Mouse (Mus musculus): Measurements from ENCODE around the gene Actr6.

Gene Actr6

DNA sequence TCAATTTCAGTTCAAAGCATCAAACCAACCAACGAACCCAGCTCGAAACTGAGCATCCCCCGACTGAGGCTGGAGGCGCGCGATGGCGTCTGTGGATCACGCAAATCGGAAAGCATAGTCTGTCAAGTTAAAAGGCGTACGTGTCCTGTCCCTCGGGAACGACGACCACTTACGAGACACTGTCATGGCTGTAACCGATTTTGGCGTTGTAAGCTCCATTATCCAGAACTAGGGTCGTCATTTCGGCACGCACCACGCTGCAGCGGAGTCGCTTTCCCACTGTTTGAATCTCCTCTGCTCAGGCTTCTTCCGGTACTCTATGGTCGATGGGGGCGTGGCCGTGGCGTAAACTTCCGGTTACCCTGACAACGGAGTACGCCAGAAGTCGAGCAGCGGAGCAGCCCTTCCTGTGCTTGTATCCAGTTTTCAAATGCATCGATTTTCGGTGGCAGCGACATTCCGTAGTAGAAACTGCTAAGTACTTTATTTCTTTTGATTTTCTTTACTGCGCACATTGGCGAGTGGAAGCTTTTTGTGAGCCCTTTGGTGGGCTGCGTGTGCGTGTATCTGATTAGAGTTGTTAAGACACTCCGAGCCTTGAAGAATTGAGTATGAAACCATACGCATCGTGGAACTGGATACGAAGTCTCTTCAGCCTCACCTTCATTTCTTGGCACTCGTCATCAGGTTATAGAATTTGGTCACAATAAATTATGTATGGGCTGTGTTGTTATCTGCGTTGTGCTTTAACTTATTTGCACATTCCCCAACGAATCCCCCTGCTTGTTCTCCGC lies at the start of gene Actr6:
Gene Actr6, minus strand, starts transcription at position 295 of the 794 bp plus-strand sequence.
- peak; percentile 96 for DNase-seq (ENCODE audit: low read depth, low spot score)
- H3K36me3 ChIP-seq (ENCODE audit: control insufficient read depth, insufficient read depth, low read length, poor library complexity, severe bottlenecking): no peaks in the 10 kb centered on the region; the same call in 1 of the 2 replicates
- no peaks in the 10 kb centered on the region for H3K27me3 ChIP-seq (ENCODE audit: control insufficient read depth, insufficient read depth, low read length, poor library complexity, severe bottlenecking)

DNA sequence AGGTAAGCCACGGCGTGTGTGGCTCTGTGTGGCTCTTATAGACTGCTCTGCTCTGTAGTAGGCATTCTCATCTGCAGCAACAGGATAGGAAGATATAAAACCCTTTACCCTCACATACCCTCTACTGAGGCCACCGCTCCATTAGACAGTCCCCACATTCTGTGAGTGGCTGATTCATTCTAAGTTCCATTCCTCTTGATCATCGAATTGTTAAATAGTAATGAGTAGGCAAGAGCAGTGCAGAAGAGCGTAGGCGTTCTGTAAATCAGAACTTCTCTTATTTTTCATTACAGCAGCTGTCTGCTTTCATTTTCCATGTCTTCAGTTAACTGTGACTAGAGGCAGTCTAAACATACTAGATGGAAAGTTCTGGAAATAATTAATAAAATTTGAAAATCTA lies 43.9 kb upstream of the Actr6 start:
- H3K27me3 ChIP-seq (ENCODE audit: control insufficient read depth, insufficient read depth, low read length, poor library complexity, severe bottlenecking): no peaks in the 10 kb centered on the region
- DNase-seq (ENCODE audit: low read depth, low spot score): no peak
- peaks cover 6% of the 10 kb centered on the region; the same call in 1 of the 2 replicates for H3K36me3 ChIP-seq (ENCODE audit: control insufficient read depth, insufficient read depth, low read length, poor library complexity, severe bottlenecking)

DNA sequence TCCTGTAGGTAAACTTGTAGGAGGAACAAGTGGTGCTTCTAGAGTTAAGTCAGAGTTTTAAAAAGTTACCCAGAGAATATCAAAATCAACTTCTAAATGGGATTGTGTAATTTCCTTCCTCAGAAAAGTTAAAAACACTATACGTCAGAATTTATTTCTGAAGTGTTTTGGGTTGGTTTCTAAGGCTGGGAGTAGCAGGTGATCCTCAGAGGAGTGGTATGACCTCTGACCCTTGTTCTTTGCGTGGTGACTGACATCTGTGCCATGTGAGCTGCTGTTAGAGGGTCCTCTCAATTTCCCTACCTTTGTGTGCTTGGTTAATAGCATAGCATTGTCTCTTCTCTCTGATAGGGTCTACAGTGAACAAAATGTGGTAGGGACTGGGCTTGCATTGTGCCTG lies 39.8 kb upstream of the Actr6 start:
- Histone ChIP-seq H3K36me3 (ENCODE audit: control insufficient read depth, insufficient read depth, low read length, poor library complexity, severe bottlenecking) (peaks cover 6% of the 10 kb centered on the region; the same call in 1 of the 2 replicates), H3K27me3 (ENCODE audit: control insufficient read depth, insufficient read depth, low read length, poor library complexity, severe bottlenecking) (no peaks in the 10 kb centered on the region)
- DNase-seq (ENCODE audit: low read depth, low spot score): no peak

DNA sequence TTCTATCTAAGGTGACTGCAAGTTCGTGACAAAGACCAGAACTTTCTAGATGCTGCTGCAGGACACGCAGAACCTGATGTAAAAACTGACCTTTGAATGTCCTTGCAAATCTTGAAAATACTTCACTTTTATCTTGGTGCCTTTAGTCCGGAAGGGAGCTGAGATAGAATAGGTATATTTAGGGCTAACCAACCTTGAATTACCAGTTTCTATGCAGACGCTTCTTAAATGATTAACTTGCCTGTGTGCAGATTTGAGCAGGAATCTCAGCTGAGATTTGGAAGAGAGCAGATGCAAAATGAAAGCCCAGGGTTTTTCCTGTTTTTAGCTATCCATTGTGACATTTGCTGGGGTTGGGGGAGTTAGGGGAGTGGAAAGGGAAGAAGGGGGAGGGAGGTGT lies 37.0 kb upstream of the Actr6 start:
- Histone ChIP-seq H3K27me3 (ENCODE audit: control insufficient read depth, insufficient read depth, low read length, poor library complexity, severe bottlenecking) (no peaks in the 10 kb centered on the region), H3K36me3 (ENCODE audit: control insufficient read depth, insufficient read depth, low read length, poor library complexity, severe bottlenecking) (peaks cover 2% of the 10 kb centered on the region; the same call in 1 of the 2 replicates)
- no peak for DNase-seq (ENCODE audit: low read depth, low spot score)

DNA sequence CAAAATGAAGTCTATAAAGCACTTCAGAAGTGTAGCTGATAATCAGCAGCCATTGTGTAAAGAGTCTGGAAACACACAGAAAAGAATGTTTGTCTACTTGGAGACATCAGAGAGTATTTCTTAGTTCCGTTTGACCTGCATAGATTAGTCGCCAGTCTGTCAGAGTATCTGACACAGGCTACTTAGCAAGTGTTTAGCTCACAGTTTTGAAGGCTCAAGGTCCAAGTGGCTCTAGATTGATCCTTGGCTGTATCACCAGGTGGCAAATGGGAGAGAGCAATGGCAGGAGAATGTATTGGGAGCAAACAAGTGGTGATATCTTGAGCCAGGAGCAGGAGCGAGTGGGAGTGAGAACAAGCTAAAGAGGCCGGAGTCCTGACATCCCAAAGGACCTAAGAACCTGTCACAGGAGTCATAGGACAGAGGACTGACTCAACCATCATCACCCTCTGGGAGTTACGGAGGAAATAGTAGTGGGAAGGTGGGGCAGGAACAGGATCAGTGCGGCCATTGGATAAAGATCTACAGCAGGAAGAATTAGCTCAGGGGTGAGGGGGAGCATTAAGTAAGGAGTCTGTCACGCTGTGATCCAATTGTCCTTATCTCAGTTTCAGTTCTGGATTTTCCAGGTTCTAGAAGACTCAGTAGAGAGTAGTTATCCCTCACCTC lies 36.4 kb upstream of the Actr6 start:
- no peaks in the 10 kb centered on the region for H3K27me3 ChIP-seq (ENCODE audit: control insufficient read depth, insufficient read depth, low read length, poor library complexity, severe bottlenecking)
- peaks cover 2% of the 10 kb centered on the region; the same call in 1 of the 2 replicates for H3K36me3 ChIP-seq (ENCODE audit: control insufficient read depth, insufficient read depth, low read length, poor library complexity, severe bottlenecking)
- DNase-seq (ENCODE audit: low read depth, low spot score): no peak

DNA sequence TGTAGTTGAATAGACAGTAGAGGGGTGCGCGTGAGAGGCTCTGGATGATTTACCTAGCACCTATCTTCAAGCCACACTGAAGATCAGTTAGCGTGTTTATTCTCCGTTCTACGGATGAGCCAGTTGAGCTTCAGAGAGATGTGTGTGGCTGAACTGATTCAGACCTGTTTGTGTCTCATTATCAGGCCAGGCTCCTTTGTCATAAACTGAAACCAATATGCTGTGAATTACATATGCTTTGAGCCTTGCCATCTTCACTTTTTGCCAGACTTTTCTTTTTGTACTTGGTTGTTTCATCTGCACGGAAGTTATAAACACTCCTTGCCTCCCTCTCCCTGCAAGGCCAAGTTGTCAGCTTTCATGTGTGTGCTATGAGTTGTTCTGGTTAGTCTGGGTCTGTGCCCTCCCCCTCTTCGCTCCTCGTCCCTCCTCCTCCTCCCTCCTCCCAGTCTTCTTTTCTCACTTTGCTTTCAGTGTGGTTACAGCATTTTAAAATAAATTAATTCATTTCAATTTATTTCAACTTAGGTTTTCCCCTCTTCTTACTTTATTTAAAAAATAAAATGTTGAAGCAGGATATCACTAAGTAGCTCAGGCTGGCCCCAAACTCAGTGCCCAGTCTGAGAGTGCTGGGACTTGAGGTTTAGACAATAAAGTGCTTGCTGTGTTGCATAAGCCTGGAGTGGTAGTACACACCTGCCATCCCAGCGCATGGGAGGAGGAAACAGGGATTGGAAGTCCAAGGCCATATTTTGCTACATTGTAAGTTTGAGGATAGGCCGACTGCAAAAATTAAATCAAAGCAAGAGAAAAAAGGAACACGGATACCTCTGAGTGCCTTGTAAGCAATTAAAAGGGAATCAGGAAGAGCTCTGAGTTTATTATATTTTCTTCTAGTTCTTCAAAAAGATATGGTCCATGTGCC lies 34.0 kb upstream of the Actr6 start:
- Histone ChIP-seq H3K27me3 (ENCODE audit: control insufficient read depth, insufficient read depth, low read length, poor library complexity, severe bottlenecking) (no peaks in the 10 kb centered on the region), H3K36me3 (ENCODE audit: control insufficient read depth, insufficient read depth, low read length, poor library complexity, severe bottlenecking) (no peaks in the 10 kb centered on the region)
- no peak for DNase-seq (ENCODE audit: low read depth, low spot score)

DNA sequence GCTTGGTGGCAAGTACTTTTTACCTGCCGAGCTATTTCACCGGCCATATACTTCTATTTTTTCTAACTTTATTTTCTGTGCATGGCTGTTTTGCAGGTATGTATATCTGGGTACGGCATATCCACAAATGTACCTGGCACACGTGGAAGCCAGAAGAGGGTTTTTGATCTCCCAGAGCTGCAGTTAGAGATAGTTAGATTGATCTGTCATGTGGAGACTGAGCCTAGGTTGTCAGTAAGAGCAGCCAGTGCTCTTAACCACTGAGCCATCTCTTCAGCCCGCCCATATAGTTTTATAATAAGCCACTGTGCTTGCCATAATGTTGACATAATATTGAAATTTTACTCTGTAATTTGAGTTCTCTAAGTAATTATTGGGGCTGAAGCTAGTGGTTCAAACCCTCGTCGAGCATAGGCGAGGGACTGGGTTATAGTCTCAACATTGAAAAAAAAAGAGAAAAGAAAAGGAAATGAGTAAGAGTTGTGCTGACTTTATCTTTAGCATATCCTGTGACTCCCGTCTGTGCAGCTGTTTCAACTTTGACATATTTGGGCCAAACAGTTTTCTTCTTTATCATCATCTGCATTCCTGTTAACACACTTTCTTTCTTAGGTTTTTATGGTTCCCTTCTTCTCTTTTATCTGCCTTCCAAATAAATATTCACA lies 32.5 kb upstream of the Actr6 start:
- Histone ChIP-seq H3K36me3 (ENCODE audit: control insufficient read depth, insufficient read depth, low read length, poor library complexity, severe bottlenecking) (no peaks in the 10 kb centered on the region), H3K27me3 (ENCODE audit: control insufficient read depth, insufficient read depth, low read length, poor library complexity, severe bottlenecking) (no peaks in the 10 kb centered on the region)
- no peak for DNase-seq (ENCODE audit: low read depth, low spot score)

DNA sequence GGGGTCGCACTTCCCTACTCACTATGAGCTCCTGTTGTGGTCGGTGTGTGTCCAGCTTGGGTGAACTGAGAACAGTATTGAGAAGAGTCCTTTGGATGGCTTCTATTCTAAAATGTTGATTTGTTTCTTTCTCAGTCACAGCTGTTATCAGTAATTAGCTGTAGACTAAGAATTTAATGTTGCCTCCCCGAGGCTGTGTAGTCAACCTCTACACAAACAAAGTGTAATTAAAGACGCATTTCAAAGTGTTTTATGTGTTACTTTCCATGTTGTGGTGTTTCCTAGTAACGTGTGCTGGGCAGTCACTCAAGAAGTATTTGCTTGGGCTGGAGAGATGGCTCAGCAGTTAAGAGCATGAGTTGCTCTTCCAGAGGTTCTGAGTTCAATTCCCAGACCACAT lies 28.7 kb upstream of the Actr6 start:
- H3K27me3 ChIP-seq (ENCODE audit: control insufficient read depth, insufficient read depth, low read length, poor library complexity, severe bottlenecking): no peaks in the 10 kb centered on the region
- no peak for DNase-seq (ENCODE audit: low read depth, low spot score)

DNA sequence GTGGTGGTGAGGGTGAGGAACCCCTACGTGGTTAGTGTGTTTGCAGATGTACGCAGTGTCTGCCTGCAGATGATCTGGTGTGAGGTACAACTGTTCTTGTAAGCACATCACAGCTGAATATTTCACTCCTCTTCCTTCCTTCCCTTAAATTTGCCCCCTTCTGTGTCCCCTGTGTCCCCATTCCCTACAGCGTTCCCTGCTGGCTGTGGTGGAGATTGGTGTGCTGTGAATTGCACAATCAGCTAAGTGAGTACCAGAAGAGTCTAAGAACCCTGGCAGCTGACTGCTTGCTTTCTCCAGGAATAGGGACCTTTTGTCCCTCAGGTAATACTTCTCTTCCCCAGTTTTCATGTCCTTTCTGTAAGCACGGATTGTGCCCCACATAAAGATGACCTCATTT lies 23.1 kb upstream of the Actr6 start:
- DNase-seq (ENCODE audit: low read depth, low spot score): no peak
- no peaks in the 10 kb centered on the region for H3K36me3 ChIP-seq (ENCODE audit: control insufficient read depth, insufficient read depth, low read length, poor library complexity, severe bottlenecking)
- H3K27me3 ChIP-seq (ENCODE audit: control insufficient read depth, insufficient read depth, low read length, poor library complexity, severe bottlenecking): no peaks in the 10 kb centered on the region

More for the DNA sequence above, 28.7 kb upstream of the Actr6 start:
- H3K36me3 ChIP-seq (ENCODE audit: control insufficient read depth, insufficient read depth, low read length, poor library complexity, severe bottlenecking): no peaks in the 10 kb centered on the region

DNA sequence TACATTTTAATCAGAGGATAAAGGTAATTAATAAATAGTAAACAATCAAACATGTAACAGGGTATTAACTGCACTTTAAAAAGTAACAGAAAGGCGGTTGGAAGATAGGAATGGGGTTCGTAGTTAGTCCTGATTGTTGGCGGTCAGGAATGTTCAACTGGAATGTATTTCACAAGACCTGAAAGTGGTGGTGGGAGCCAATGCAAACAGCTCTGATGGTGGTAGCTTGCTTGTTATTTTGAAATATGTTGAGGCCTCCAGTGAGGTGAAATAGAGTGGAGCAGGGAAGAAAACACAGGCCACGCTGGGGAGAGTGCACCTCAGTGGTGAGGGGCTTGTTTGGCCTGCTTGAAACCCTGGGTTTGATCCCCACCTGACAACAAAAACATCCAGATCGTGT lies 19.0 kb upstream of the Actr6 start:
- no peak for DNase-seq (ENCODE audit: low read depth, low spot score)
- Histone ChIP-seq H3K36me3 (ENCODE audit: control insufficient read depth, insufficient read depth, low read length, poor library complexity, severe bottlenecking) (no peaks in the 10 kb centered on the region), H3K27me3 (ENCODE audit: control insufficient read depth, insufficient read depth, low read length, poor library complexity, severe bottlenecking) (no peaks in the 10 kb centered on the region)

DNA sequence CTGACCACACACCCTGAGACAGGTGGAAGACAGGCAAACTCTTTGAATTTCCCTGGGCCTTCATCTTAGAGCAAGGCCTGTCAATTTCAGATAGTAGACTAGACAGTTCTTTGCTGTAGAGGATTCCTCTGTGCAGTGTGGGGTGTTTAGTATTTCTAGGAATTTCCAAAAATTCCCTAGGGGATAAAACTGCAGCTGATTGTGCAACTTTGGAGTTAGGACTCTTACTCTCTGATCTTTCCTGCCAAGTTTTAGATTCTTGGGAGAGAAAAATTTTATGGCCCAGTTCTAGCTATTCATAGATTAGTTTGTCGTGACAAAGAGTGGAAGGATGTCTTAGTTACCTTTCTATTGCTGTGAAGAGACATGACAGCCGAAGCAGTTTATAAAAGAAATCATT lies 16.5 kb upstream of the Actr6 start:
- H3K27me3 ChIP-seq (ENCODE audit: control insufficient read depth, insufficient read depth, low read length, poor library complexity, severe bottlenecking): no peaks in the 10 kb centered on the region
- no peak for DNase-seq (ENCODE audit: low read depth, low spot score)
- H3K36me3 ChIP-seq (ENCODE audit: control insufficient read depth, insufficient read depth, low read length, poor library complexity, severe bottlenecking): no peaks in the 10 kb centered on the region

DNA sequence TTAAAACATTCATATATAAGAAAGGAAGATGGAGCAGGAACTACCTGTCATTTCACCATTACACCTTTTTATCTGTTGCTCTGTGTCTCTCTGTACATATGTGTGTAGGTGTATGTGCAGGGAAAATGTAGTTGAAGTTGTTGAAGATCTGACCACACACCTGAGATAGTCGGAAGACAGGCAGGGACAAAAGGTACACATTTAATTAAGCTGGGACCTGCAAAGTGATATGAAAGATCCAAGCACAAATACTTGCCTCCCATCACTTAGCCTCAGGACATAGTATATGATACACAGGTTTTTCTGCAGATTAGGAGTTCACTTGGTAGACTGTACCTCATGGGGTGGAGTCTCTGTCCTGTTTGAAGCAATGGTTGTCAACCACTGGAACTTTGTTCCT lies 15.8 kb upstream of the Actr6 start:
- H3K27me3 ChIP-seq (ENCODE audit: control insufficient read depth, insufficient read depth, low read length, poor library complexity, severe bottlenecking): no peaks in the 10 kb centered on the region
- DNase-seq (ENCODE audit: low read depth, low spot score): no peak
- no peaks in the 10 kb centered on the region for H3K36me3 ChIP-seq (ENCODE audit: control insufficient read depth, insufficient read depth, low read length, poor library complexity, severe bottlenecking)

DNA sequence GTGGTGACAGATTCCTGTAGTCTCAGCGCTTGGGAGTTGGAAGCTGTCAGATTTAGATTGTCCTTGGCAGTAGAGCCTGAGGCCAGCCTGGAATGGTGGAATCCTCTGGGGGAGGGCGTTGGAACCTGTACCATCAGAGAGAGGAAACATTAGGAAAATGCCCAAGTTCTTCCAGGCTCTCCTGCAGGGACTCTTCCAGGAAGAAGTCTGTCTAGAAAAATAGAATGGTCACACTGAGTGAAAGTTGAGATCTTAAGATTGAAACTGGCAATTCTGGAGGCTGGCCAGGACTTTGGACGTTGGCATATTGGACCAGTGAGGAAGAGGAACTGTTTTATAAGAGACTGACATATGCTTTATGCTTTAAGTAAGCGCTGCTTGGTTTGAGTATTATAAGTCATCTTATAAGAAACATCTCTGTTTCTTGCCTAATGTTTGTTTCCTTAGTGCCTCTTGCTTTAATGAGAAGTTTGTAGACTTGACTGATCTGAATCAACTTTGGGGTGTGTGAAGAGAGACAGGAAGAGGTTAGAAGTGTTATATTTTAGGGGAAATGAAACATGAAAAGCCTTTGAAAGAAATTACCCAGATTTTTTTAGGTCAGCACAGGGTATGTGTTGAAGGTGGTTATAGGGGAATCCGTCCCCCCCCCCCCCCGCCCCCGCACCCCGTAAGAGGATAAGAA lies 15.3 kb upstream of the Actr6 start:
- Histone ChIP-seq H3K36me3 (ENCODE audit: control insufficient read depth, insufficient read depth, low read length, poor library complexity, severe bottlenecking) (no peaks in the 10 kb centered on the region), H3K27me3 (ENCODE audit: control insufficient read depth, insufficient read depth, low read length, poor library complexity, severe bottlenecking) (no peaks in the 10 kb centered on the region)
- DNase-seq (ENCODE audit: low read depth, low spot score): peak; percentile 61

DNA sequence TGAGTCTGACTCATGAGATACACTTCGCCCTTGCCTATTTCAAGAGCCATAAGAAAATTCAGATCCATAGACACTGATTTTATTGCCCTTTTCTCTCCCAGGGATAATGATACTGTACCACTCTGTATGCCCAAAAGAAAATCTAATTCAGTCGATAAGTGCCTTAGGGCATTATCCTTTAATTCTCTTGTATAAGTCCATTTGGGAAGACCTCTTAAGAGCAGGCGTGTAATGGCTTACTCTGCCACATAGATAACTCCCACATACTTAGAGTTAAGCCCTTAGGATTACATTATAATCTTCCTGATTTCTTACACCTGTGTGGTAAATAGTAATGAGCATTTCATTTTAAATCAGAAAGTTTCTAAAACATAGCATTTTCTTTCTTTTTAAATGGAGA lies 14.5 kb upstream of the Actr6 start:
- no peaks in the 10 kb centered on the region for H3K27me3 ChIP-seq (ENCODE audit: control insufficient read depth, insufficient read depth, low read length, poor library complexity, severe bottlenecking)

More for the DNA sequence above, 14.5 kb upstream of the Actr6 start:
- no peak for DNase-seq (ENCODE audit: low read depth, low spot score)
- no peaks in the 10 kb centered on the region for H3K36me3 ChIP-seq (ENCODE audit: control insufficient read depth, insufficient read depth, low read length, poor library complexity, severe bottlenecking)
